In the genomic region with DNA sequence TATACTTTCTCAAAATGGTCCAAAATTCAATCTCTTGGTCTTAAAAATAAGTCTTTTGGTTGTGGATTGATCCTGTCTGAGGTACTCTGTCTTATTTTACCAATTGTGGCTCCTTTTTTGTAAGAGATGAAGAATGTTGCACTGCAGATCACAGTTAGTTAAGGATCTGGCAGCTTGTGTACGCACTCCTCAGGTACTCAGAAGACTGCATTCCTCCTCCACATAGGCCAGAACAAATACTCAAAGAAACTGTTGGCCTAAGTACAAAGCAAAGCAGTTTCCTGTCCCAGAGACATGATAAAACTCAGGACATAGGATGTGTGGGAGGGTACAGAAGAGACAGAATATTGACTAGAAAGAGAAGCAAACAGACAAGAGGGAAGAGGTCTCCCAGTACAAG, we compare ENCODE assay signal across 25 mouse cellular contexts.
"Had no signal": no experiment of that assay in that cellular context is flagged by ENCODE, and none has a peak within 500 bp of the region (broad histone marks: within the 10 kb centered on the region; RNA-seq: fewer than 3 reads in every experiment).

No protein-coding gene starts in this region.

- H3K9me3 ChIP-seq: heart, embryonic 13.5 days; heart, embryonic 15.5 days; hindbrain, embryonic 13.5 days; hindbrain, embryonic 15.5 days; kidney, embryonic 15.5 days; limb, embryonic 13.5 days had no signal

- H3K27me3 ChIP-seq: heart, embryonic 13.5 days; heart, embryonic 15.5 days; hindbrain, embryonic 13.5 days; hindbrain, embryonic 15.5 days; kidney, embryonic 15.5 days; limb, embryonic 13.5 days had no signal

- H3K4me3 ChIP-seq: heart, adult 2 months; heart, embryonic 13.5 days; heart, embryonic 15.5 days; hindbrain, embryonic 13.5 days; hindbrain, embryonic 15.5 days; kidney, embryonic 15.5 days; limb, embryonic 13.5 days had no signal

- ATAC-seq: forebrain, postnatal 0 days; hindbrain, postnatal 0 days; intestine, embryonic 16.5 days had no signal

- H3K9ac ChIP-seq: forebrain, postnatal 0 days; heart, embryonic 13.5 days; heart, embryonic 15.5 days; hindbrain, embryonic 13.5 days; hindbrain, embryonic 15.5 days; kidney, embryonic 15.5 days; limb, embryonic 13.5 days had no signal

- H3K4me2 ChIP-seq: heart, embryonic 11.5 days; heart, embryonic 13.5 days; heart, embryonic 15.5 days; hindbrain, embryonic 13.5 days; hindbrain, embryonic 15.5 days; kidney, embryonic 15.5 days; limb, embryonic 13.5 days had no signal

- H3K27ac ChIP-seq: heart, adult 2 months; heart, embryonic 13.5 days; heart, embryonic 15.5 days; hindbrain, embryonic 13.5 days; hindbrain, embryonic 15.5 days; hindbrain, postnatal 0 days; kidney, embryonic 15.5 days; kidney, postnatal 0 days; limb, embryonic 13.5 days had no signal

- H3K4me1 ChIP-seq: hindbrain, embryonic 13.5 days; hindbrain, embryonic 15.5 days; kidney, embryonic 15.5 days; limb, embryonic 13.5 days had no signal

- H3K36me3 ChIP-seq: heart, embryonic 13.5 days; heart, embryonic 15.5 days; hindbrain, embryonic 13.5 days; hindbrain, embryonic 15.5 days; kidney, embryonic 15.5 days; limb, embryonic 13.5 days had no signal

- DNase-seq: forebrain, postnatal 0 days; gastrocnemius, postnatal 14 days; gastrocnemius, postnatal 36 days; heart, adult 11 months; heart, adult 2 months; heart, postnatal 14 days; heart, postnatal 36 days; kidney, adult 11 months; kidney, adult 2 months; kidney, adult 9 months; kidney, postnatal 14 days; kidney, postnatal 36 days; layer of hippocampus, adult 9-11 months; layer of hippocampus, postnatal 36 days; left cerebral cortex, postnatal 4 days had no signal
